Comparison of ENCODE assay signal across 19 mouse cellular contexts in the genomic region with DNA sequence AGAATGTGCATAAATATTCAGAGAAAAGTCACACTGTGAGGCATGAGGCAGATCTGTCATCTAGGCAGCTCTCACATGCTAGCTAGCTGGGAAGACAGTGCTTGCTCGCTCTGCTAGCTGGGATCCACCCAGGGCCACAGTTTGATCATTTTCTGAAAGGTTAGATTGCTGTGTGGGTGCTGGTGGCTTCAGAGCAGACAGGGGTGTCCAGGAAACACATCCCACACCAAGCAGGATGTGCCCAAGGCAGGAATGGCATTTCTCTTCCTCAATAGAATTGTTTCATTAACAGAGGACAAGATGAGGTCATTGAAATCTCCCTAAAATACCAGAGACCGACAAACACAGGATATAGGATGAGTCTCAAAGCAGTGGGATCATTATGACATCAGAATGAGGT.
"Had no signal": no experiment of that assay in that cellular context is flagged by ENCODE, and none has a peak within 500 bp of the region (broad histone marks: within the 10 kb centered on the region; RNA-seq: fewer than 3 reads in every experiment).

No protein-coding gene starts in this region.

- H3K27me3 ChIP-seq: lung, embryonic 15.5 days; midbrain, embryonic 12.5 days; neural tube, embryonic 13.5 days; neural tube, embryonic 15.5 days had no signal

- H3K27ac ChIP-seq: liver, embryonic 14.5 days; lung, embryonic 15.5 days; midbrain, embryonic 10.5 days; midbrain, embryonic 12.5 days; neural tube, embryonic 13.5 days; neural tube, embryonic 15.5 days had no signal

- DNase-seq: lung, adult 18-20 months; lung, postnatal 14 days; lung, postnatal 4 days; midbrain, embryonic 14.5 days; retina, postnatal 1 day; right cerebral cortex, adult 18-20 months; right cerebral cortex, postnatal 25 days; right cerebral cortex, postnatal 4 days; spleen, adult 18-20 months; thymus, postnatal 14 days; thymus, postnatal 36 days had no signal

- H3K4me1 ChIP-seq: lung, embryonic 15.5 days; midbrain, embryonic 10.5 days; midbrain, embryonic 12.5 days; neural tube, embryonic 13.5 days; neural tube, embryonic 15.5 days had no signal

- ATAC-seq: midbrain, embryonic 16.5 days had no signal

- H3K4me3 ChIP-seq: lung, embryonic 15.5 days; midbrain, embryonic 10.5 days; midbrain, embryonic 12.5 days; myocyte; neural tube, embryonic 13.5 days; neural tube, embryonic 15.5 days had no signal

- H3K36me3 ChIP-seq: lung, embryonic 15.5 days; midbrain, embryonic 10.5 days; midbrain, embryonic 12.5 days; neural tube, embryonic 13.5 days; neural tube, embryonic 15.5 days had no signal

- H3K9ac ChIP-seq: liver, embryonic 14.5 days; lung, embryonic 15.5 days; midbrain, embryonic 12.5 days; neural tube, embryonic 13.5 days; neural tube, embryonic 15.5 days had no signal

- H3K9me3 ChIP-seq: lung, embryonic 15.5 days; midbrain, embryonic 10.5 days; midbrain, embryonic 12.5 days; neural tube, embryonic 13.5 days; neural tube, embryonic 15.5 days had no signal

- H3K4me2 ChIP-seq: lung, embryonic 15.5 days; midbrain, embryonic 12.5 days; neural tube, embryonic 13.5 days; neural tube, embryonic 15.5 days had no signal
